Mouse (Mus musculus) intestine, embryonic 14.5 days (tissue): ENCODE results near the gene Bcl3. TPM values are rescaled to one million over a fixed set of nuclear protein-coding genes. Genes with fewer than 3 reads are reported as not detected.

ENCODE experiments used
- ATAC-seq: fragments of 200-750 bp; cut with Nextera tagmentation; replicated peaks from 2 replicates; pipeline ENCODE4 v1.8.0; 2017; ENCODE audit warnings: low read depth, moderate number of reproducible peaks, moderate TSS enrichment, moderate library complexity; ENCODE audit not compliant: low FRiP score, low TSS enrichment
- DNase-seq: peaks from one replicate; pipeline ENCODE4 v3.0.0-alpha.2; 2018; ENCODE audit warnings: low spot score
- H3K27ac ChIP-seq: fragments of 300-500 bp; sonication (generic); 2 replicates; pipeline ENCODE4 v1.5.1; 2014; ENCODE audit warnings: low read depth, mild to moderate bottlenecking, control low read depth
- H3K27me3 ChIP-seq: fragments of 300-500 bp; sonication (generic); replicated peaks from 2 replicates; pipeline ENCODE4 v1.6.1; 2014; ENCODE audit warnings: low read length, control low read depth; ENCODE audit not compliant: control insufficient read depth, insufficient read depth
- H3K36me3 ChIP-seq: fragments of 300-500 bp; sonication (generic); 2 replicates; pipeline ENCODE4 v1.6.1; 2014; ENCODE audit warnings: low read length, control low read depth; ENCODE audit not compliant: control insufficient read depth, insufficient read depth
- H3K4me1 ChIP-seq: fragments of 300-500 bp; sonication (generic); replicated peaks from 2 replicates; pipeline ENCODE4 v1.6.1; 2014; ENCODE audit warnings: low read length, control low read depth, mixed read lengths; ENCODE audit not compliant: control insufficient read depth, insufficient read depth
- H3K4me2 ChIP-seq: fragments of 300-500 bp; sonication (generic); 2 replicates; pipeline ENCODE4 v1.6.1; 2014; ENCODE audit warnings: low read length
- H3K4me3 ChIP-seq: fragments of 300-500 bp; sonication (generic); 2 replicates; pipeline ENCODE4 v1.5.1; 2014; ENCODE audit warnings: low read depth, low read length, control low read depth, mixed read lengths
- H3K9ac ChIP-seq: fragments of 300-500 bp; sonication (generic); 2 replicates; pipeline ENCODE4 v1.6.1; 2014; ENCODE audit warnings: mild to moderate bottlenecking, low read length
- H3K9me3 ChIP-seq: fragments of 300-500 bp; sonication (generic); 2 replicates; pipeline ENCODE4 v1.6.1; 2016; ENCODE audit warnings: low read length, control low read depth; ENCODE audit not compliant: control insufficient read depth
- WGBS: fragments of 180-500 bp; shearing (Covaris S2); extraction: QIAGEN DNeasy Blood & Tissue Kit; methylation state at CpG from one replicate; pipeline ENCODE4 v1.1.7; 2014; 5-methylcytosine and 5-hydroxymethylcytosine counted together
- polyA plus RNA-seq: library from polyadenylated mRNA; unstranded; fragments of >200 nt; fragmentation: Nextera tagmentation; extraction: Ambion mirVana; gene quantifications from 2 replicates; pipeline ENCODE4 v1.2.1, GENCODE M21; 2014

Bcl3 gene
- polyA plus RNA-seq, 1 experiment from 2014 or later = 13.5 TPM

GRCm38 (mm10) chr7:19826756-19827155, 4.2 kb upstream of the Bcl3 start:
- Histone ChIP-seq H3K4me3 (no peak overlapping the region), H3K27me3 (peaks cover 3% of the 10 kb centered on the region; the same call in 1 of the 2 replicates), H3K36me3 (no peaks in the 10 kb centered on the region), H3K4me2 (no peak overlapping the region), H3K9me3 (no peaks in the 10 kb centered on the region), H3K27ac (no peak overlapping the region), H3K9ac (no peak overlapping the region), H3K4me1 (peaks cover 30% of the 10 kb centered on the region)
- WGBS = 36% methylated on average over 6 of the region's 6 CpGs
- no peak for ATAC-seq
- DNase-seq = no peak

- DNase-seq = peak; percentile 91
- peak; percentile 90 for ATAC-seq
- peak overlapping the region; percentile 88 for H3K27ac ChIP-seq
- H3K4me2 ChIP-seq = peak overlapping the region; percentile 41
- WGBS = 18% methylated on average over 26 of the region's 26 CpGs
- H3K9ac ChIP-seq = 0 out of 2 replicates have a peak overlapping the region, but pooled peaks have one; percentile 29
- no peaks in the 10 kb centered on the region for H3K36me3 ChIP-seq
- H3K27me3 ChIP-seq = peaks cover 8% of the 10 kb centered on the region; the same call in 1 of the 2 replicates
- H3K4me1 ChIP-seq = peaks cover 23% of the 10 kb centered on the region
- H3K4me3 ChIP-seq = no peak overlapping the region; the same call in 1 of the 2 replicates
- H3K9me3 ChIP-seq = peaks cover 5% of the 10 kb centered on the region; the same call in 1 of the 2 replicates
Observed at GRCm38 (mm10) chr7:19824182-19824973, 1.8 kb upstream of the Bcl3 start.

- Histone ChIP-seq H3K4me2 (peak overlapping the region; percentile 41), H3K9ac (0 out of 2 replicates have a peak overlapping the region, but pooled peaks have one; percentile 3), H3K4me1 (peaks cover 29% of the 10 kb centered on the region), H3K4me3 (peak overlapping the region; percentile 51; the same call in 1 of the 2 replicates), H3K27me3 (peaks cover 8% of the 10 kb centered on the region; the same call in 1 of the 2 replicates), H3K36me3 (no peaks in the 10 kb centered on the region), H3K27ac (peak overlapping the region; percentile 88), H3K9me3 (peaks cover 5% of the 10 kb centered on the region; the same call in 1 of the 2 replicates)
- ATAC-seq (peak; percentile 24), DNase-seq (no peak)
- WGBS = 26% methylated on average over 16 of the region's 16 CpGs
Observed at GRCm38 (mm10) chr7:19823256-19824181, 949 bp upstream of the Bcl3 start.

GRCm38 (mm10) chr7:19822193-19822592, 377 bp downstream of the Bcl3 start:
- H3K9ac ChIP-seq = peak overlapping the region; percentile 66
- H3K4me1 ChIP-seq = peaks cover 41% of the 10 kb centered on the region
- peak overlapping the region; percentile 88 for H3K27ac ChIP-seq
- peak overlapping the region; percentile 81 for H3K4me2 ChIP-seq
- peaks cover 8% of the 10 kb centered on the region; the same call in 1 of the 2 replicates for H3K27me3 ChIP-seq
- DNase-seq (no peak), ATAC-seq (no peak)
- H3K9me3 ChIP-seq = peaks cover 5% of the 10 kb centered on the region; the same call in 1 of the 2 replicates
- no peaks in the 10 kb centered on the region for H3K36me3 ChIP-seq
- H3K4me3 ChIP-seq = peak overlapping the region; percentile 51
- WGBS = 9% methylated on average over 16 of the region's 20 CpGs

GRCm38 (mm10) chr7:19821633-19822032, 937 bp downstream of the Bcl3 start:
- ATAC-seq (no peak), DNase-seq (no peak)
- Histone ChIP-seq H3K36me3 (no peaks in the 10 kb centered on the region), H3K27ac (no peak overlapping the region), H3K4me1 (peaks cover 46% of the 10 kb centered on the region), H3K27me3 (peaks cover 8% of the 10 kb centered on the region; the same call in 1 of the 2 replicates), H3K4me3 (peak overlapping the region; percentile 51; the same call in 1 of the 2 replicates), H3K9ac (no peak overlapping the region), H3K9me3 (peaks cover 5% of the 10 kb centered on the region; the same call in 1 of the 2 replicates), H3K4me2 (peak overlapping the region; percentile 81)
- 61% methylated on average over 7 of the region's 7 CpGs for WGBS

GRCm38 (mm10) chr7:19820347-19821048, 2.1 kb downstream of the Bcl3 start:
- Histone ChIP-seq H3K27me3 (peaks cover 8% of the 10 kb centered on the region; the same call in 1 of the 2 replicates), H3K4me3 (no peak overlapping the region), H3K27ac (no peak overlapping the region), H3K4me2 (no peak overlapping the region), H3K4me1 (peaks cover 51% of the 10 kb centered on the region), H3K36me3 (no peaks in the 10 kb centered on the region), H3K9me3 (peaks cover 5% of the 10 kb centered on the region; the same call in 1 of the 2 replicates), H3K9ac (no peak overlapping the region)
- ATAC-seq = no peak
- no peak for DNase-seq
- 73% methylated on average over 3 of the region's 3 CpGs for WGBS

GRCm38 (mm10) chr7:19818875-19819274, 3.7 kb downstream of the Bcl3 start:
- H3K27me3 ChIP-seq = peaks cover 8% of the 10 kb centered on the region; the same call in 1 of the 2 replicates
- no peak for ATAC-seq
- WGBS = 72% methylated on average over 7 of the region's 7 CpGs

More at GRCm38 (mm10) chr7:19818875-19819274, 3.7 kb downstream of the Bcl3 start:
- Histone ChIP-seq H3K4me3 (no peak overlapping the region), H3K27ac (no peak overlapping the region), H3K36me3 (no peaks in the 10 kb centered on the region), H3K9ac (no peak overlapping the region), H3K4me1 (peaks cover 42% of the 10 kb centered on the region), H3K9me3 (peaks cover 5% of the 10 kb centered on the region; the same call in 1 of the 2 replicates), H3K4me2 (no peak overlapping the region)
- no peak for DNase-seq
